Mouse (Mus musculus) megakaryocyte, adult 5-6 weeks (primary cell): Measurements from ENCODE around the gene 4931406C07Rik. TPM values are rescaled to one million over a fixed set of nuclear protein-coding genes. Genes with fewer than 3 reads are reported as not detected.

Source experiments
- ATAC-seq: 2 replicates; pipeline ENCODE4 v1.8.0; 2016; ENCODE audit warnings: mild to moderate bottlenecking, inconsistent platforms; ENCODE audit not compliant: poor library complexity, severe bottlenecking
- total RNA-seq, 2 experiments: library from RNA; stranded (forward) in 1 of 2; stranded (reverse) in 1 of 2; fragments of 153-499, 151-499 nt in 1 of 2; fragments of 221-1000, 200-1000 nt in 1 of 2; gene quantifications; 2 replicates each; pipeline versions ENCODE4 v1.2.3 to v1.2.4; 2015 to 2017

Gene 4931406C07Rik
- total RNA-seq, 2 experiments from 2014 or later = 8.0 to 9.1 TPM

- ATAC-seq = peak; percentile 40; the same call in 1 of the 2 replicates
These were observed 67.0 kb downstream of the 4931406C07Rik start, which contains the start of gene Vstm5 for GRCm38 (mm10) chr9:15239042-15239925. Vstm5 (plus strand) TSS chr9:15239045.

GRCm38 (mm10) chr9:15238297-15238990, 67.8 kb downstream of the 4931406C07Rik start:
- no peak for ATAC-seq

GRCm38 (mm10) chr9:15237516-15238296, 68.5 kb downstream of the 4931406C07Rik start:
- no peak for ATAC-seq

GRCm38 (mm10) chr9:15235986-15236385, 70.3 kb downstream of the 4931406C07Rik start:
- ATAC-seq = no peak

- no peak for ATAC-seq
These were observed 72.6 kb downstream of the 4931406C07Rik start for GRCm38 (mm10) chr9:15233604-15234003.

Other genes starting within 250 kb of the 4931406C07Rik start
- not detected in 2 replicates for gene Hephl1, start 194.3 kb downstream of the 4931406C07Rik start, total RNA-seq (2015)
- gene Hephl1, start 194.3 kb downstream of the 4931406C07Rik start, total RNA-seq (2017) = not detected in 2 replicates
- not detected in 2 replicates for gene Vstm5, start 67.4 kb downstream of the 4931406C07Rik start, total RNA-seq (2015)
- not detected in 2 replicates for gene Vstm5, start 67.4 kb downstream of the 4931406C07Rik start, total RNA-seq (2017)
- gene Med17, start 26.5 kb downstream of the 4931406C07Rik start, total RNA-seq (2015) = 32.1 and 34.7 TPM in 2 replicates
- gene Med17, start 26.5 kb downstream of the 4931406C07Rik start, total RNA-seq (2017) = 30.4 and 32.8 TPM in 2 replicates
- 115 and 157 TPM in 2 replicates for gene Taf1d, start 234 bp downstream of the 4931406C07Rik start, total RNA-seq (2015)
- gene Taf1d, start 234 bp downstream of the 4931406C07Rik start, total RNA-seq (2017) = 850 and 1,047 TPM in 2 replicates
- 39.6 and 41.6 TPM in 2 replicates for gene Cep295, start 51.3 kb upstream of the 4931406C07Rik start, total RNA-seq (2015)
- gene Cep295, start 51.3 kb upstream of the 4931406C07Rik start, total RNA-seq (2017) = 27.8 and 37.2 TPM in 2 replicates
- gene Smco4, start 187.0 kb upstream of the 4931406C07Rik start, total RNA-seq (2015) = 5.3 and 8.3 TPM in 2 replicates
- gene Smco4, start 187.0 kb upstream of the 4931406C07Rik start, total RNA-seq (2017) = 0.73 and 1.3 TPM in 2 replicates